Mouse (Mus musculus) forebrain, embryonic 12.5 days (tissue): Measurements from ENCODE around the gene Ttyh1. TPM values are rescaled to one million over a fixed set of nuclear protein-coding genes. Genes with fewer than 3 reads are reported as not detected.

Source experiments
- ATAC-seq: fragments of 200-750 bp; cut with Nextera tagmentation; 2 replicates; pipeline ENCODE4 v1.8.0; 2017; ENCODE audit warnings: moderate TSS enrichment; ENCODE audit not compliant: low FRiP score
- H3K27ac ChIP-seq: fragments of 300-500 bp; sonication (generic); 2 replicates; pipeline ENCODE4 v1.5.1; 2016; ENCODE audit warnings: mild to moderate bottlenecking
- H3K27me3 ChIP-seq: fragments of 300-500 bp; sonication (generic); 2 replicates; pipeline ENCODE4 v1.6.1; 2016; ENCODE audit warnings: mild to moderate bottlenecking
- H3K36me3 ChIP-seq: fragments of 300-500 bp; sonication (generic); replicated peaks from 2 replicates; pipeline ENCODE4 v1.6.1; 2016; ENCODE audit warnings: mild to moderate bottlenecking
- H3K4me1 ChIP-seq: fragments of 300-500 bp; sonication (generic); 2 replicates; pipeline ENCODE4 v1.6.1; 2016
- H3K4me2 ChIP-seq: fragments of 300-500 bp; sonication (generic); 2 replicates; pipeline ENCODE4 v1.6.1; 2016; ENCODE audit warnings: mild to moderate bottlenecking, moderate library complexity
- H3K4me3 ChIP-seq: fragments of 300-500 bp; sonication (generic); replicated peaks from 2 replicates; pipeline ENCODE4 v1.5.1; 2016; ENCODE audit warnings: mild to moderate bottlenecking
- H3K9ac ChIP-seq: fragments of 300-500 bp; sonication (generic); 2 replicates; pipeline ENCODE4 v1.6.1; 2016; ENCODE audit warnings: mild to moderate bottlenecking
- H3K9me3 ChIP-seq: fragments of 300-500 bp; sonication (generic); 2 replicates; pipeline ENCODE4 v1.6.1; 2016
- WGBS: fragments of 180-500 bp; shearing (Covaris S2); methylation state at CpG from one replicate; pipeline ENCODE4 v1.1.7; 2016; 5-methylcytosine and 5-hydroxymethylcytosine counted together
- polyA plus RNA-seq: library from polyadenylated mRNA; unstranded; fragments of >200 nt; fragmentation: Nextera tagmentation; extraction: Ambion mirVana; gene quantifications from 2 replicates; pipeline ENCODE4 v1.2.1, GENCODE M21; 2016

Ttyh1 gene
- polyA plus RNA-seq, 1 experiment from 2014 or later = 131 TPM

- H3K27me3 ChIP-seq = no peaks in the 10 kb centered on the region
- no peak for ATAC-seq
- H3K4me3 ChIP-seq = peak overlapping the region; percentile 81
- no peaks in the 10 kb centered on the region for H3K9me3 ChIP-seq
- peaks cover 17% of the 10 kb centered on the region for H3K4me1 ChIP-seq
- H3K4me2 ChIP-seq = peak overlapping the region; percentile 81
- peak overlapping the region; percentile 77 for H3K9ac ChIP-seq
- H3K36me3 ChIP-seq = peaks cover 62% of the 10 kb centered on the region
- no peak overlapping the region for H3K27ac ChIP-seq
- 94% methylated on average over 2 of the region's 2 CpGs for WGBS
Observed at GRCm38 (mm10) chr7:4138181-4138580, 19.0 kb downstream of the Ttyh1 start.

- H3K27me3 ChIP-seq = no peaks in the 10 kb centered on the region
- H3K27ac ChIP-seq = no peak overlapping the region
- H3K4me3 ChIP-seq = no peak overlapping the region
- 94% methylated on average over 7 of the region's 7 CpGs for WGBS
- ATAC-seq = no peak
- H3K9me3 ChIP-seq = no peaks in the 10 kb centered on the region
- peaks cover 17% of the 10 kb centered on the region for H3K4me1 ChIP-seq
- H3K4me2 ChIP-seq = peak overlapping the region; percentile 81
- peaks cover 62% of the 10 kb centered on the region for H3K36me3 ChIP-seq
- peak overlapping the region; percentile 77; the same call in 1 of the 2 replicates for H3K9ac ChIP-seq
Observed at GRCm38 (mm10) chr7:4138671-4139070, 19.5 kb downstream of the Ttyh1 start.

DNA sequence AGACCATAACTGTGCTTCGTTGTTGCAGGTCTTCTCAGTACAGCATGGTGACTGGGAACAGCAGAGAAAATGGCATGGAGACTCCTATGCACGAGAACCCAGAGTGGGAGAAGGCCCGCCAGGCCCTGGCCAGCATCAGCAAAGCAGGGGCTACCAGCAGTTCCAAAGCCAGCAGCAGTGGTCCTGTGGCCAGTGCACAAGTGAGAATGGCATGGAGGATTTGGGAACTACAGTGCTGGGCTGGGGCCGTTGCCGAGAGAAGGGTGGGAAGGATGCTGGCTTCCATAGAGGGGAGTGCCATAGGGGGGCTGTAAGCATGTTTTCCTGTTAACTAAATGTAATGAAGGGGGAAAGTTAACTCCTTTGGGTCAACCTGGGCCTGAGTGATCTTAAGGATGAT, 20.2 kb downstream of the Ttyh1 start:
- Histone ChIP-seq H3K4me1 (peaks cover 17% of the 10 kb centered on the region), H3K9me3 (no peaks in the 10 kb centered on the region), H3K27me3 (no peaks in the 10 kb centered on the region), H3K9ac (no peak overlapping the region), H3K27ac (no peak overlapping the region), H3K36me3 (peaks cover 64% of the 10 kb centered on the region), H3K4me2 (no peak overlapping the region), H3K4me3 (no peak overlapping the region)
- 93% methylated on average over 5 of the region's 5 CpGs for WGBS
- no peak for ATAC-seq

DNA sequence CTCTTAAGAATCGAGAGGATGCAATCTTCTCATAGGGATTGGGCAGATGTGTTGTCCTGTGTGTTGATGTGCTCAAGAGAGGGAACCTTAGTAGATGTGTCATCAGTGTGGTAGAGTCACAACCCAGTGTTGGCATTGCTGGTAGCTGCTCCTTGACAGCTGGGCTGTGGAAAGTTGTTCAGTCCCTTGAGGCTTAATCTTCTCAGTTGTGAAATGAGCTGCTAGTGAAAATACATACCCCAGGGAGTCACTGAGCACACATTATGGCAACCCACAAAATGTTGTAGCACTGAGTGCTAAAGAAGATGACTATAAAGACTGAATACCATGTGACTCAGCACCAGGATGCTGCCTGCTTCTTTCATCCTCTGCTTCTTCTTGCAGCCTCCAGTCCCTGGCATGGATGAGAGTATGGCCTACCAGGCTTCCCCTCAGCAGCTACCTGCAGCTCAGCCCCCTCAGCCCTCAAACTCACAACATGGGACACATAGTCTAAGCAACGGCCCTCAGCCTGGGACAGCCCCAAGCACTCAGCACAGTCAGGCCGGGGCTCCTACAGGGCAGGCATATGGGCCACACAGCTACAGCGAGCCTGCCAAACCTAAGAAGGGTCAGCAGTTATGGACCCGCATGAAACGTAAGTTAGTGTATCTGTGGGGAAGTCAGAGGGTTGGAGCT, 22.6 kb downstream of the Ttyh1 start:
- WGBS = 89% methylated on average over 6 of the region's 6 CpGs
- H3K9ac ChIP-seq = peak overlapping the region; percentile 12; the same call in 1 of the 2 replicates

DNA sequence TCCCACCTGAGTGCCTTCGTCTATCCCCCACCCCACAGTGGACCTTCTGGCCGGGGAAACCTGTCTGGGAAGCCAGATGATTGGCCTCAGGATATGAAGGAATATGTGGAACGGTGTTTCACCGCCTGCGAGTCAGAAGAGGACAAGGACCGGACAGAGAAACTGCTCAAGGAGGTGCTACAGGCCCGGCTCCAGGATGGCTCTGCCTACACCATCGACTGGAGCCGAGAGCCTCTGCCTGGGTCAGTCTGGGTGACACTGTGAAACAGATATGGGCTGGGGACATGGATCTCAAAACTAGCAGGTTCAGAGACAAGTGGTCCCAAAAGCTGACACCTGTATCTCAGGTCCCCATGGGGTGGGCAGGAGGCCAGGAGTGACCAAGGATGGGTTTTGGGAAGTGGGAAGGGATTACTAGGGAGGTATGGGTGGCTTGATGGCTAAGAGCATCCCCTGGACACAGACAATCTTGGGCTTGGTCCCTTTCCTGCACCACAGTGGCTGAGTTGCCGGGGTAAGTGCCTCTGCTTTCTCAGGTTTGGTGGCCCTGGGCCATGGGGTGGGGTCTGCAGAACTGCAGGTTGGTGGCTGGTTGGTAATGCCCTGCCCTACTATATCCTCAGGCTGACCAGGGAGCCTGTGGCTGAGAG, 23.7 kb downstream of the Ttyh1 start:
- Histone ChIP-seq H3K4me2 (no peak overlapping the region), H3K9me3 (no peaks in the 10 kb centered on the region), H3K4me3 (no peak overlapping the region), H3K36me3 (peaks cover 99% of the 10 kb centered on the region), H3K4me1 (peaks cover 9% of the 10 kb centered on the region), H3K9ac (no peak overlapping the region), H3K27ac (no peak overlapping the region), H3K27me3 (no peaks in the 10 kb centered on the region)
- ATAC-seq = no peak
- whole genome bisulfite sequencing = 97% methylated on average over 10 of the region's 10 CpGs

More for the DNA sequence above, 22.6 kb downstream of the Ttyh1 start:
- Histone ChIP-seq H3K4me1 (peaks cover 13% of the 10 kb centered on the region), H3K36me3 (peaks cover 88% of the 10 kb centered on the region), H3K4me3 (no peak overlapping the region), H3K9me3 (no peaks in the 10 kb centered on the region), H3K27me3 (no peaks in the 10 kb centered on the region), H3K4me2 (no peak overlapping the region), H3K27ac (no peak overlapping the region)
- no peak for ATAC-seq

- Histone ChIP-seq H3K4me2 (no peak overlapping the region), H3K9me3 (no peaks in the 10 kb centered on the region), H3K9ac (no peak overlapping the region), H3K36me3 (peaks cover 96% of the 10 kb centered on the region), H3K27ac (no peak overlapping the region), H3K4me1 (peaks cover 8% of the 10 kb centered on the region), H3K27me3 (no peaks in the 10 kb centered on the region), H3K4me3 (no peak overlapping the region)
- ATAC-seq = no peak
- 94% methylated on average over 19 of the region's 19 CpGs for WGBS
Observed at GRCm38 (mm10) chr7:4143506-4143905, 24.3 kb downstream of the Ttyh1 start.

- 94% methylated on average over 13 of the region's 13 CpGs for WGBS
- H3K27ac ChIP-seq = no peak overlapping the region
- ATAC-seq = no peak
Observed at GRCm38 (mm10) chr7:4144046-4144445, 24.8 kb downstream of the Ttyh1 start.

GRCm38 (mm10) chr7:4144766-4145551, 25.8 kb downstream of the Ttyh1 start:
- WGBS = 94% methylated on average over 20 of the region's 20 CpGs
- no peaks in the 10 kb centered on the region for H3K9me3 ChIP-seq
- H3K4me2 ChIP-seq = no peak overlapping the region
- ATAC-seq = no peak
- H3K4me1 ChIP-seq = peaks cover 14% of the 10 kb centered on the region
- no peak overlapping the region for H3K27ac ChIP-seq
- peaks cover under 1% of the 10 kb centered on the region; the same call in 1 of the 2 replicates for H3K27me3 ChIP-seq
- no peak overlapping the region for H3K9ac ChIP-seq
- no peak overlapping the region for H3K4me3 ChIP-seq
- peaks cover 81% of the 10 kb centered on the region for H3K36me3 ChIP-seq

More at GRCm38 (mm10) chr7:4144046-4144445, 24.8 kb downstream of the Ttyh1 start:
- no peaks in the 10 kb centered on the region for H3K9me3 ChIP-seq
- peaks cover 10% of the 10 kb centered on the region for H3K4me1 ChIP-seq
- peaks cover 90% of the 10 kb centered on the region for H3K36me3 ChIP-seq
- no peak overlapping the region for H3K4me2 ChIP-seq
- no peaks in the 10 kb centered on the region for H3K27me3 ChIP-seq
- H3K9ac ChIP-seq = no peak overlapping the region
- H3K4me3 ChIP-seq = no peak overlapping the region

GRCm38 (mm10) chr7:4145552-4146190, 26.5 kb downstream of the Ttyh1 start:
- H3K9ac ChIP-seq = no peak overlapping the region
- H3K36me3 ChIP-seq = peaks cover 74% of the 10 kb centered on the region
- no peak overlapping the region for H3K4me3 ChIP-seq
- ATAC-seq = no peak
- no peak overlapping the region for H3K27ac ChIP-seq
- H3K4me1 ChIP-seq = peaks cover 21% of the 10 kb centered on the region
- 72% methylated on average over 6 of the region's 6 CpGs for WGBS
- H3K9me3 ChIP-seq = no peaks in the 10 kb centered on the region
- H3K27me3 ChIP-seq = peaks cover 7% of the 10 kb centered on the region
- H3K4me2 ChIP-seq = no peak overlapping the region

DNA sequence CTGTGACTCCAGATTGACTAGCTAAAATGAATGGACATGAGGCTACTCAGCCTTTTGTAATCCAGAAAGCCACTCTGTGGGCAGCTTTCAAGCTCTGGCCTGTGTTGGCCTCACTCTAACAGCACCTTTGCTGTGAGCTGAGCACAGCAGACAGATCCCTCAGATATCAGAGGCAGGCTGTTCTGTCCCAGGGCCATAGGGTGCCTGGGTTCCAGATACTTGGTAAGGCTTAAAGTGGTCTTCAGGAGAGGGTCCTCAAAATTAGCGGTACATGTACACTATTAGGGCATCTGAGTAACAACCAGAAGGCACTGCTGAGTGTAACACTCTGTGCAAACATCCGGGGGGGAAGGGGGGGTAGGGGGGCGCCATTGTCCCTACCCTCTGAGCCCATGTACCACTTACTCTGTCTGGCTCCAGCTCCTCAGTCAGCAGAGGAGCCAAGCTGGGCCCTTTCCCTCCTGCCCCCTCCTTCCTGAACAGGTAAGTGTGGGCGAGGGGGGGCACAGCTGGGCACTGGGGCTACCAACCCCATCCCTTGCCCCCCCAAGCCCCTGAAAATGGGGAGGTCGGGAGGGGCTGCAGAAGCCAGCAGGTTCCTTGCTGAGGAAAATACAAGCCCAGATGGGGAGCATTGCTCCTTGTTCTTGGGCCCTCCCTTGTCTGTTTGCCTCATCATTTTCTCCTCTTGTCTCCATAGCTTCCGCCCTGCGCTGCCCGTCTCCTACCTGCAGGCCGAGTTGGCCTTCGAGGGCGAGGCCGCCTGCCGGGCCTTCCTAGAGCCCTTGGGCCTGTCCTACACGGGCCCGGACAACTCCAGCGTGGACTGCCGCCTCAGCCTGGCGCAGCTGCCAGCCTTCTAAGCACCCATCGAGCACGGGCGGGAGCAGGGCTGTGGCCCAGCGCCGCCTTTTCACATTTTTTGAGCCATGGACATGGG, 27.3 kb downstream of the Ttyh1 start:
- no peak for ATAC-seq
- Histone ChIP-seq H3K4me3 (no peak overlapping the region), H3K9ac (no peak overlapping the region), H3K4me1 (peaks cover 29% of the 10 kb centered on the region), H3K36me3 (peaks cover 66% of the 10 kb centered on the region), H3K9me3 (no peaks in the 10 kb centered on the region), H3K27ac (no peak overlapping the region), H3K4me2 (no peak overlapping the region), H3K27me3 (peaks cover 16% of the 10 kb centered on the region)
- WGBS = 94% methylated on average over 23 of the region's 23 CpGs

- Histone ChIP-seq H3K4me1 (peaks cover 29% of the 10 kb centered on the region), H3K36me3 (peaks cover 57% of the 10 kb centered on the region), H3K27me3 (peaks cover 24% of the 10 kb centered on the region), H3K9ac (no peak overlapping the region), H3K4me2 (no peak overlapping the region), H3K9me3 (no peaks in the 10 kb centered on the region), H3K4me3 (no peak overlapping the region), H3K27ac (no peak overlapping the region)
- ATAC-seq = no peak
- WGBS = 91% methylated on average over 20 of the region's 20 CpGs
Observed at GRCm38 (mm10) chr7:4147371-4147770, 28.2 kb downstream of the Ttyh1 start.
